Mouse (Mus musculus): ENCODE results near the gene Tada2a. TPM values are rescaled to one million over a fixed set of nuclear protein-coding genes. Genes with fewer than 3 reads are reported as not detected.

Gene Tada2a
- 16.4 and 21.0 TPM in 2 replicates for polyA plus RNA-seq (2021; fragmentation: Nextera tagmentation)
- long read RNA-seq, experiment 1, transcript Tada2a-201 (16 exons, 2,151 nt), result major isoform, 52 of 84 reads
- long read RNA-seq, experiment 1, partial matches to known transcripts, result 5 of 84 reads
- long read RNA-seq, experiment 1, other reads (novel, unspliced or antisense), result 27 of 84 reads
- long read RNA-seq, experiment 2, transcript Tada2a-201 (16 exons, 2,151 nt), result major isoform, 8 of 35 reads
- long read RNA-seq, experiment 2, partial matches to known transcripts, result 16 of 35 reads
- long read RNA-seq, experiment 2, other reads (novel, unspliced or antisense), result 9 of 35 reads

GRCm38 (mm10) chr11:84128943-84129798, at the start of gene Tada2a, which contains the start of gene Acaca:
Tada2a (minus strand) TSS chr11:84129600.
Acaca (plus strand) TSS chr11:84129672.

GRCm38 (mm10) chr11:84167046-84167526, 37.7 kb upstream of the Tada2a start, which contains the start of gene Gm11437:
Gm11437 (minus strand) TSS chr11:84167476.

GRCm38 (mm10) chr11:84069034-84069370, 60.4 kb downstream of the Tada2a start, which contains the start of gene Dusp14:
Dusp14 (minus strand) TSS chr11:84069261.

Other genes with a start within 250 kb of the Tada2a start
- gene Ddx52, start 187.5 kb downstream of the Tada2a start, polyA plus RNA-seq (2021; fragmentation: Nextera tagmentation), result 9.8 and 12.2 TPM in 2 replicates
- 6.0 and 7.5 TPM in 2 replicates for gene Synrg, start 165.2 kb downstream of the Tada2a start, polyA plus RNA-seq (2021; fragmentation: Nextera tagmentation)
- 115 and 123 TPM in 2 replicates for gene Dusp14, start 60.3 kb downstream of the Tada2a start, polyA plus RNA-seq (2021; fragmentation: Nextera tagmentation)
- 12.6 and 13.1 TPM in 2 replicates for gene Acaca, start 72 bp upstream of the Tada2a start, polyA plus RNA-seq (2021; fragmentation: Nextera tagmentation)
- gene Gm11437, start 37.9 kb upstream of the Tada2a start, polyA plus RNA-seq (2021; fragmentation: Nextera tagmentation), result not detected in 2 replicates